Mouse (Mus musculus) sigmoid colon, adult 10 weeks (tissue): ENCODE measurements around the gene Morf4l1. TPM values are rescaled to one million over a fixed set of nuclear protein-coding genes. Genes with fewer than 3 reads are reported as not detected.

ENCODE experiments used
- polyA plus RNA-seq: library from polyadenylated mRNA; stranded (reverse); fragments of 350-450 nt; fragmentation: Illumina TruSeq; extraction: RNeasy Lipid Tissue Mini Kit (QIAGEN cat#74804); gene quantifications from one replicate; pipeline ENCODE4 v1.2.3, GENCODE M21; 2014; ENCODE audit warnings: low read depth, low replicate concordance

The Morf4l1 gene
- polyA plus RNA-seq = 500 TPM

DNA sequence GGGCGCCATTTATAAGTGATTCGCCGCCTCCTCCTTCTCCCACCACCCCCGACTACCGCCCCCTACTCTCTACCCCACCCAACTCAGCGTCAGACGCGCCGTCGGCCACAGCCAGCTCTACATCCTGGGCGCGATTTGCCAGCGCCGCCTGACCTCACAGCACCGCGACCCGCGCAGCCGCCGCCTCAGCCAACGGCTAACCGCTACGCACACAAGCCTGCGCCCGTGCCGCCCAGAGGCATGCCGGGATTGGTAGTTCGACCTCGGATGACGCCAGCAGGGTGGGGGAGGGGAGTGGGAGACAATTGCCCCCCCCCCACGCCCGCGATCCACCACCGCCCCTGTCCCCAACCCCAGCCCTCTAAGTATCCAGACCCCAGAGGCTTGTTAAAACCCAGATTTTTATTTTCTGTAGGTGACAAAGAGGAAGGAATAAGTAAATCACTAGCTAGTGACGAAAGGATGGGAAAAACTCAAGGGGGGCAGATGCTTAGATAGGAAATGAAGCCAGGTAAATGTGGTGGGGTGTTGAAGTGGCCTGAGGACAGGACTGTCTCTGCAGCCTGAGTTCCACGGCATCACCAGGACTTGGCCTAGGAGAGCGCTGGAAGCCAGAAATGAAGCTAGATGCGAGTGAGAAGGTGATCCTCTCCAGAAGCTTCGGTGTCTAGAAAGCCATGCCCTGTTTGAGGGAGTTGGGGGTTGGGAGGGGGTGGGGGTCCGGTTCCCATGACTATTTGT is at the start of gene Morf4l1:
Gene Morf4l1 (minus strand): TSS at position 208 of the 741 bp plus-strand sequence.

DNA sequence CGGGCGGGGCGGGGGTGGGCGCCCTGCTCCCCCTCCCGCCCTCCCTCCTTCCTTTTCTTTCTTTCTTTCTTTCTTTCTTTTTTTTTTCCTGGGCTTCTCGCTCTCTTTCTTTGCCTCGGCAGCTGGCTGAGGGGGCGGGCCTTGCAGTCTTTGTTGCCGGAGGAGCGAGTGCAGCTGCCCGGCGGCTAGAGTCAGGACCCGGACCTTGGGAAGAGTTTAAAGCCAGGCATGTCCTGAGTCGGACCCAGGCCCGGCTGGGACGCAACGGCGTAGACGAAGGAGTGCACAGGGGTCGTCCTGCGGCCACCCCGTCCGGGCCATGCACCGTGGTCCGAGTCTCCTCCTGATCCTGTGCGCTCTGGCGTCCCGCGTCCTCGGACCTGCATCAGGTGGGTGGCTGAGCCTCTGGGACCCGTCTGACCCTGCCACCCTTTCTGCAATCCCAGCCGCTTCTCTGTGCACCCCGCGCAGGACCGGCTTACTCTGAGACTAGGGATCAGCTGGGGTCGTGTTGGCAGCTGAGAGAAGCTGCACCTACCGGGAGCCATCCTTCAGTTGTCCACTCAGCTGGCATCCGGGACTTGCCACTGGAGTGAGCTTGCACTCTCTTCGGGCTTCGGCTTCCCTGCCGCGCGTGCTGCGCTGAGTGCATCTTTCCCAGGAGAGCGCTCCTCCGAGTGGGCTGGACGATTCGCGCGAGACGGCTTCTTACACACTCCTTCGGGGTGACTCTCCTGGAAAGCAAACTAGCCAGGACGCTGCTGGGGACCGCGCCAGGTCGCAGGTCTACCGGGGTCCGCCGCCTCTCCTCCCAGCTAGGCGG is 48.6 kb upstream of the Morf4l1 start, which contains the start of gene Adamts7:
Gene Adamts7 (plus strand): TSS at position 144 of the 823 bp plus-strand sequence.

DNA sequence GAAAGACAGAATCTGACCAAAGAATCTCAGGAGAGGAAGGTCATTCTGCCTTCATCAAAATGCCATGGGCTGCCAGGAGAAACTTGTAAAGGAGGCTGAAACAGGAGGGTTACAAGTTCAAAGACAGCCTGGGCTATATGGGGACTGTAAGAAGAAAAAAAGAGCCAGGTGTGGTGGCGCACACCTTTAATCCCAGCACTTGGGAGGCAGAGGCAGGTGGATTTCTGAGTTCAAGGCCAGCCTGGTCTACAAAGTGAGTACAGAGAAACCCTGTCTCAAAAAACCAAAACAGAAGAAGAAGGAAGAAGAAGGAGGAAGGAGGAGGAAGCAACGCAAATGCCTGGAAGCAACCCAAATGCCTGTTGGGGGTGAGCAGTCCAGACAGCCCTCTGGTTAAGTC is 60.7 kb downstream of the Morf4l1 start, which contains the start of gene Ctsh:
Gene Ctsh (plus strand): TSS at position 301 of the 400 bp plus-strand sequence.

Other genes with a start within 250 kb of the Morf4l1 start
- not detected for gene Rasgrf1, start 204.9 kb downstream of the Morf4l1 start, polyA plus RNA-seq
- gene Ctsh, start 60.6 kb downstream of the Morf4l1 start, polyA plus RNA-seq = 175 TPM
- 0.09 TPM for gene Adamts7, start 48.3 kb upstream of the Morf4l1 start, polyA plus RNA-seq
- 9.4 TPM for gene Tbc1d2b, start 156.0 kb upstream of the Morf4l1 start, polyA plus RNA-seq